Mouse (Mus musculus) hindlimb bud, embryonic 11.5 days (tissue): ENCODE measurements around the gene Acsf3.

Source experiments
- DNase-seq: peaks from one replicate; pipeline ENCODE4 v3.0.0-alpha.2; 2012; ENCODE audit warnings: low read depth, low spot score; ENCODE audit errors: extremely low spot score

The Acsf3 gene

GRCm38 (mm10) chr8:122849152-122849910, 74.0 kb downstream of the Acsf3 start:
- DNase-seq, result no peak

- no peak for DNase-seq
Observed at GRCm38 (mm10) chr8:122850641-122851240, 75.5 kb downstream of the Acsf3 start.

GRCm38 (mm10) chr8:122851692-122852545, 76.6 kb downstream of the Acsf3 start:
- no peak for DNase-seq

GRCm38 (mm10) chr8:122852546-122852905, 77.2 kb downstream of the Acsf3 start:
- no peak for DNase-seq

- no peak for DNase-seq
Observed at GRCm38 (mm10) chr8:122853340-122853771, 78.1 kb downstream of the Acsf3 start.

- DNase-seq, result no peak
Observed at GRCm38 (mm10) chr8:122854388-122854787, 79.1 kb downstream of the Acsf3 start.

GRCm38 (mm10) chr8:122855123-122855522, 79.8 kb downstream of the Acsf3 start:
- no peak for DNase-seq

- DNase-seq, result no peak
Observed at GRCm38 (mm10) chr8:122856288-122856687, 81.0 kb downstream of the Acsf3 start.

GRCm38 (mm10) chr8:122859843-122860242, 84.6 kb downstream of the Acsf3 start:
- no peak for DNase-seq

- DNase-seq, result no peak
Observed at GRCm38 (mm10) chr8:122864719-122865129, 89.4 kb downstream of the Acsf3 start.

- DNase-seq, result no peak
Observed at GRCm38 (mm10) chr8:122865441-122865840, 90.2 kb downstream of the Acsf3 start.

- no peak for DNase-seq
Observed at GRCm38 (mm10) chr8:122866231-122866630, 90.9 kb downstream of the Acsf3 start.
